Mouse (Mus musculus): ENCODE data around the gene Cd8a.

- no peak for TF ChIP-seq CTCF (IDR thresholded peaks at IDR 0.05)
- TF ChIP-seq EP300 (IDR thresholded peaks at IDR 0.05): no peak
Observed at GRCm38 (mm10) chr6:71414624-71415023, 41.4 kb downstream of the Cd8a start.

All from lung, postnatal 0 days (tissue).